Mouse (Mus musculus) midbrain, embryonic 16.5 days (tissue): ENCODE results near the gene Sccpdh. TPM values are rescaled to one million over a fixed set of nuclear protein-coding genes. Genes with fewer than 3 reads are reported as not detected.
"Not testable (repeated sequence)": the region's sequence is repeated elsewhere in the genome, so short reads cannot be mapped to it uniquely, and the experiment has no call there.

Source experiments
- ATAC-seq: fragments of 200-750 bp; cut with Nextera tagmentation; 2 replicates; pipeline ENCODE4 v1.8.0; 2017; ENCODE audit warnings: moderate TSS enrichment
- H3K27ac ChIP-seq: fragments of 300-500 bp; sonication (generic); 2 replicates; pipeline ENCODE4 v1.5.1; 2014; ENCODE audit warnings: mild to moderate bottlenecking, low read length, mixed read lengths
- H3K27me3 ChIP-seq: fragments of 300-500 bp; sonication (generic); 2 replicates; pipeline ENCODE4 v1.6.1; 2014; ENCODE audit warnings: low read depth, low read length, mixed read lengths; ENCODE audit not compliant: control insufficient read depth, insufficient read depth
- H3K36me3 ChIP-seq: fragments of 300-500 bp; sonication (generic); 2 replicates; pipeline ENCODE4 v1.6.1; 2014; ENCODE audit warnings: mild to moderate bottlenecking, low read length, moderate library complexity, mixed read lengths; ENCODE audit not compliant: control insufficient read depth, insufficient read depth
- H3K4me1 ChIP-seq: fragments of 300-500 bp; sonication (generic); 2 replicates; pipeline ENCODE4 v1.6.1; 2014; ENCODE audit warnings: mild to moderate bottlenecking, low read length, mixed read lengths; ENCODE audit not compliant: control insufficient read depth, insufficient read depth
- H3K4me2 ChIP-seq: fragments of 300-500 bp; sonication (generic); 2 replicates; pipeline ENCODE4 v1.6.1; 2014; ENCODE audit warnings: mild to moderate bottlenecking, low read length, mixed read lengths
- H3K4me3 ChIP-seq: fragments of 300-500 bp; sonication (generic); 2 replicates; pipeline ENCODE4 v1.5.1; 2014; ENCODE audit warnings: low read depth, mild to moderate bottlenecking, low read length, moderate library complexity, mixed read lengths
- H3K9ac ChIP-seq: fragments of 300-500 bp; sonication (generic); 2 replicates; pipeline ENCODE4 v1.6.1; 2014; ENCODE audit warnings: low read depth, low read length, mixed read lengths
- H3K9me3 ChIP-seq: fragments of 300-500 bp; sonication (generic); replicated peaks from 2 replicates; pipeline ENCODE4 v1.6.1; 2014; ENCODE audit warnings: mild to moderate bottlenecking, low read length, mixed read lengths; ENCODE audit not compliant: control insufficient read depth, poor library complexity, severe bottlenecking
- WGBS: fragments of 180-500 bp; shearing (Covaris S2); extraction: QIAGEN DNeasy Blood & Tissue Kit; methylation state at CpG from one replicate; pipeline ENCODE4 v1.1.7; 2014; 5-methylcytosine and 5-hydroxymethylcytosine counted together
- polyA plus RNA-seq: library from polyadenylated mRNA; unstranded; fragments of >200 nt; fragmentation: Nextera tagmentation; extraction: Ambion mirVana; gene quantifications from 2 replicates; pipeline ENCODE4 v1.2.1, GENCODE M21; 2015

Sccpdh gene
- polyA plus RNA-seq, 1 experiment from 2014 or later = 179 TPM

- WGBS = 94% methylated on average over 5 of the region's 5 CpGs
- no peak for ATAC-seq
- Histone ChIP-seq H3K4me1 (peaks cover 4% of the 10 kb centered on the region; the same call in 1 of the 2 replicates), H3K4me2 (no peak overlapping the region), H3K27ac (no peak overlapping the region), H3K9ac (no peak overlapping the region), H3K4me3 (no peak overlapping the region), H3K9me3 (no peaks in the 10 kb centered on the region), H3K27me3 (no peaks in the 10 kb centered on the region), H3K36me3 (no peaks in the 10 kb centered on the region)
These were observed 4.9 kb upstream of the Sccpdh start for GRCm38 (mm10) chr1:179663065-179663464.

GRCm38 (mm10) chr1:179664309-179664930 lies 3.6 kb upstream of the Sccpdh start:
- no peak overlapping the region for H3K4me2 ChIP-seq
- H3K27me3 ChIP-seq = no peaks in the 10 kb centered on the region
- WGBS = 45% methylated on average over 4 of the region's 4 CpGs
- H3K4me1 ChIP-seq = peaks cover 11% of the 10 kb centered on the region
- no peaks in the 10 kb centered on the region for H3K9me3 ChIP-seq
- no peaks in the 10 kb centered on the region for H3K36me3 ChIP-seq
- no peak overlapping the region for H3K27ac ChIP-seq
- no peak overlapping the region for H3K4me3 ChIP-seq
- no peak overlapping the region for H3K9ac ChIP-seq
- ATAC-seq = no peak

GRCm38 (mm10) chr1:179666971-179667370 lies 1.0 kb upstream of the Sccpdh start:
- Histone ChIP-seq H3K4me3 (peak overlapping the region; percentile 92; the same call in 1 of the 2 replicates), H3K27me3 (no peaks in the 10 kb centered on the region), H3K36me3 (no peaks in the 10 kb centered on the region; the same call in 1 of the 2 replicates), H3K9me3 (no peaks in the 10 kb centered on the region), H3K4me1 (peaks cover 20% of the 10 kb centered on the region), H3K27ac (no peak overlapping the region), H3K4me2 (peak overlapping the region; percentile 75), H3K9ac (no peak overlapping the region)
- no peak for ATAC-seq
- WGBS = 56% methylated on average over 2 of the region's 2 CpGs

GRCm38 (mm10) chr1:179667450-179667849 lies 560 bp upstream of the Sccpdh start:
- peak overlapping the region; percentile 84 for H3K27ac ChIP-seq
- no peaks in the 10 kb centered on the region for H3K27me3 ChIP-seq
- H3K4me3 ChIP-seq = peak overlapping the region; percentile 92
- peaks cover 20% of the 10 kb centered on the region for H3K4me1 ChIP-seq
- peak; percentile 27; the same call in 1 of the 2 replicates for ATAC-seq
- peak overlapping the region; percentile 75 for H3K4me2 ChIP-seq
- peak overlapping the region; percentile 95 for H3K9ac ChIP-seq
- under 1% methylated on average over 7 of the region's 7 CpGs for WGBS
- H3K36me3 ChIP-seq = no peaks in the 10 kb centered on the region; the same call in 1 of the 2 replicates
- H3K9me3 ChIP-seq = no peaks in the 10 kb centered on the region

- H3K4me3 ChIP-seq = peak overlapping the region; percentile 92
- H3K9ac ChIP-seq = peak overlapping the region; percentile 95
- H3K36me3 ChIP-seq = peaks cover 7% of the 10 kb centered on the region
- no peaks in the 10 kb centered on the region for H3K9me3 ChIP-seq
- peaks cover 20% of the 10 kb centered on the region for H3K4me1 ChIP-seq
- H3K27me3 ChIP-seq = no peaks in the 10 kb centered on the region
- WGBS = 15% methylated on average over 12 of the region's 12 CpGs
- peak; percentile 30; the same call in 1 of the 2 replicates for ATAC-seq
- peak overlapping the region; percentile 75 for H3K4me2 ChIP-seq
- peak overlapping the region; percentile 84 for H3K27ac ChIP-seq
These were observed 977 bp downstream of the Sccpdh start for GRCm38 (mm10) chr1:179668836-179669537.

GRCm38 (mm10) chr1:179674355-179674754 lies 6.3 kb downstream of the Sccpdh start:
- Histone ChIP-seq H3K4me1 (peaks cover 10% of the 10 kb centered on the region), H3K36me3 (peaks cover 21% of the 10 kb centered on the region), H3K9me3 (no peaks in the 10 kb centered on the region), H3K27ac (no peak overlapping the region), H3K4me2 (no peak overlapping the region), H3K27me3 (no peaks in the 10 kb centered on the region), H3K4me3 (no peak overlapping the region), H3K9ac (no peak overlapping the region)
- WGBS = 96% methylated on average over 3 of the region's 3 CpGs
- ATAC-seq = no peak

- Histone ChIP-seq H3K9me3 (no peaks in the 10 kb centered on the region), H3K4me3 (no peak overlapping the region), H3K9ac (no peak overlapping the region), H3K4me2 (no peak overlapping the region), H3K36me3 (peaks cover 21% of the 10 kb centered on the region), H3K27me3 (no peaks in the 10 kb centered on the region), H3K4me1 (no peaks in the 10 kb centered on the region), H3K27ac (no peak overlapping the region)
- ATAC-seq = no peak
- 96% methylated on average over 2 of the region's 2 CpGs for WGBS
These were observed 9.0 kb downstream of the Sccpdh start for GRCm38 (mm10) chr1:179677031-179677430.

GRCm38 (mm10) chr1:179679326-179679725 lies 11.3 kb downstream of the Sccpdh start:
- Histone ChIP-seq H3K9me3 (no peaks in the 10 kb centered on the region), H3K9ac (no peak overlapping the region), H3K4me1 (no peaks in the 10 kb centered on the region), H3K36me3 (peaks cover 27% of the 10 kb centered on the region), H3K4me2 (no peak overlapping the region), H3K4me3 (no peak overlapping the region), H3K27me3 (no peaks in the 10 kb centered on the region), H3K27ac (no peak overlapping the region)
- WGBS = 96% methylated on average over 4 of the region's 4 CpGs
- ATAC-seq = no peak

- not testable (repeated sequence) for ATAC-seq, H3K4me1 ChIP-seq, H3K9me3 ChIP-seq, H3K4me2 ChIP-seq, H3K27me3 ChIP-seq, H3K9ac ChIP-seq, H3K4me3 ChIP-seq, H3K27ac ChIP-seq
- WGBS = 92% methylated on average over 9 of the region's 10 CpGs
- peaks cover 33% of the 10 kb centered on the region for H3K36me3 ChIP-seq
These were observed 14.7 kb downstream of the Sccpdh start for GRCm38 (mm10) chr1:179682753-179683152.
